Mouse (Mus musculus) ES-E14 (cell line): ENCODE data around the gene Pdzd3. TPM values are rescaled to one million over a fixed set of nuclear protein-coding genes. Genes with fewer than 3 reads are reported as not detected.
A peak's percentile ranks its signal among the peaks of the same experiment; 100 is the strongest.

Experiments used
- DNase-seq: peaks from one replicate; pipeline ENCODE4 v3.0.0-alpha.2; 2013; ENCODE audit warnings: low read depth, low spot score
- H3K27ac ChIP-seq: 2 replicates; pipeline ENCODE4 v1.5.1; 2012; ENCODE audit warnings: low read depth, mild to moderate bottlenecking, low read length, moderate library complexity, mixed read lengths; ENCODE audit not compliant: poor library complexity, insufficient read depth, severe bottlenecking
- H3K36me3 ChIP-seq: 2 replicates; pipeline ENCODE4 v1.6.1; 2012; ENCODE audit warnings: mild to moderate bottlenecking, low read length, moderate library complexity, mixed read lengths; ENCODE audit not compliant: control insufficient read depth, poor library complexity, insufficient read depth, severe bottlenecking
- H3K4me1 ChIP-seq, 2 experiments: fragments of 150-350 bp in 1 of 2; sonication (generic) in 1 of 2; 2 replicates each; pipeline ENCODE4 v1.6.1; 2012; ENCODE audit warnings: low read length in 2 of 2, mild to moderate bottlenecking in 1 of 2, mixed read lengths in 1 of 2; ENCODE audit not compliant: control insufficient read depth in 2 of 2, insufficient read depth in 2 of 2, poor library complexity in 1 of 2
- H3K4me3 ChIP-seq, 2 experiments: fragments of 150-350 bp in 1 of 2; sonication (generic) in 1 of 2; 2 replicates each; pipeline ENCODE4 v1.5.1; 2012; ENCODE audit warnings: low read length in 2 of 2, low read depth in 1 of 2, mild to moderate bottlenecking in 1 of 2, mixed read lengths in 1 of 2; ENCODE audit not compliant: insufficient read depth in 1 of 2, poor library complexity in 1 of 2, severe bottlenecking in 1 of 2
- H3K9ac ChIP-seq: 2 replicates; pipeline ENCODE4 v1.6.1; 2012; ENCODE audit warnings: low read depth, mild to moderate bottlenecking, low read length, mixed read lengths; ENCODE audit not compliant: poor library complexity, insufficient read depth, severe bottlenecking
- H3K9me3 ChIP-seq: fragments of 150-350 bp; sonication (generic); 2 replicates; pipeline ENCODE4 v1.6.1; 2012; ENCODE audit warnings: low read depth, mild to moderate bottlenecking, low read length; ENCODE audit not compliant: control insufficient read depth, insufficient read depth
- CHD2 ChIP-seq: IDR thresholded peaks from 2 replicates; pipeline ENCODE4 v1.6.1; 2014; ENCODE audit warnings: mild to moderate bottlenecking, low read depth, low read length, inconsistent platforms
- HCFC1 ChIP-seq: IDR thresholded peaks from 2 replicates; pipeline ENCODE4 v1.6.1; 2012; ENCODE audit warnings: low read length, inconsistent platforms, borderline replicate concordance; ENCODE audit not compliant: insufficient read depth
- MAFK ChIP-seq: IDR thresholded peaks from 2 replicates; pipeline ENCODE4 v1.6.1; 2014; ENCODE audit warnings: mild to moderate bottlenecking, low read depth, low read length, inconsistent platforms; ENCODE audit not compliant: insufficient read depth
- ZC3H11A ChIP-seq: IDR thresholded peaks from 2 replicates; pipeline ENCODE4 v1.6.1; 2012; ENCODE audit warnings: low read depth, mild to moderate bottlenecking, inconsistent platforms, low read length, borderline replicate concordance
- ZNF384 ChIP-seq: IDR thresholded peaks from 2 replicates; pipeline ENCODE4 v1.6.1; 2012; ENCODE audit warnings: low read depth, low read length, inconsistent platforms
- in situ Hi-C, 2 experiments: fragments of 600-800 bp; cut with MboI; formaldehyde crosslinking; loops; one replicate each; pipeline ENCODE4 v1.15.1; 2025; ENCODE audit warnings: low sequenced_read_pairs in 2 of 2, inconsistent platforms in 1 of 2; ENCODE audit not compliant: unreplicated experiment in 2 of 2
- total RNA-seq: library from RNA; depleted of rRNA; stranded (reverse); fragments of 300-350 nt; gene quantifications from 2 replicates; pipeline ENCODE4 v1.2.3, GENCODE M21; 2012

Pdzd3 gene
- total RNA-seq, 1 experiment = 1.1 TPM

- no peak for TF ChIP-seq HCFC1
- no peak for TF ChIP-seq ZNF384
- TF ChIP-seq ZC3H11A = no peak
- TF ChIP-seq CHD2 = no peak
- TF ChIP-seq MAFK = no peak
- H3K27ac ChIP-seq = no peak overlapping the region
- H3K9ac ChIP-seq = no peak overlapping the region
- no peak overlapping the region for H3K4me3 ChIP-seq
- H3K4me1 ChIP-seq = peaks cover 0 to 2% of the 10 kb centered on the region in 2 experiments; a peak in 2 of 4 replicates
- no peaks in the 10 kb centered on the region for H3K36me3 ChIP-seq
- peak; percentile 44 for DNase-seq
- in situ Hi-C loops = no loop called here
- no peaks in the 10 kb centered on the region for H3K9me3 ChIP-seq
These were observed 17.8 kb upstream of the Pdzd3 start for GRCm38 (mm10) chr9:44269077-44269476.

DNA sequence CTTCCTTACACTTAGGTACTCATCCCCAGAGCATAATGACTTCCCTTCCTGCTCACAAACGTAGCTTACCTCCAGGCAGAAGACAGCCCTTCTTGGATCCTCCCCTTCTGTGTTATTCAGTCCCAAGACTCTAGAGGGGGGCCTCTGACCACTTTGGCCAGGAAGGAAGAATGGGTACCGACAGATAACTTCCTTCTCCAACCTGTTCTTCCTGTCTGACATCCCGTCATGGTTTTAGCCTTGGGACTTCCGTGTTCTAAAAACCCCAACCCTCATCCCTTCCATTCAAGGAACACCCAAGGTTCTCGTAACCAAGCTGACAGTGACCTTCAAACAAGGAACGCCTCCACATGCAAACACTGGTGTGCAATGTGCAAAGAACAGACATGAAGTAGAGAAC lies 17.2 kb upstream of the Pdzd3 start, which contains the start of gene Nlrx1:
Nlrx1 (minus strand) TSS at position 168 of the 400 bp plus-strand sequence.
- H3K36me3 ChIP-seq = no peaks in the 10 kb centered on the region
- no peaks in the 10 kb centered on the region for H3K9me3 ChIP-seq
- peak within 1 kb of the TSS; percentile 71 to 76 for H3K4me3 ChIP-seq
- no peak for DNase-seq
- peaks cover 0 to 2% of the 10 kb centered on the region in 2 experiments; a peak in 3 of 4 replicates for H3K4me1 ChIP-seq
- in situ Hi-C loops = no loop called here
- H3K9ac ChIP-seq = peak within 1 kb of the TSS; percentile 74
- TF ChIP-seq ZNF384 (no peak), CHD2 (no peak), HCFC1 (no peak), MAFK (no peak), ZC3H11A (no peak)
- no peak within 1 kb of the TSS for H3K27ac ChIP-seq

- TF ChIP-seq HCFC1 (no peak), ZC3H11A (no peak)
- no peaks in the 10 kb centered on the region for H3K9me3 ChIP-seq
- peak overlapping the region; percentile 71 to 76 for H3K4me3 ChIP-seq
- no peaks in the 10 kb centered on the region for H3K36me3 ChIP-seq
- DNase-seq = peak; percentile 73
- H3K9ac ChIP-seq = peak overlapping the region; percentile 74
- peaks cover 0 to 2% of the 10 kb centered on the region in 2 experiments; a peak in 3 of 4 replicates for H3K4me1 ChIP-seq
- no peak overlapping the region for H3K27ac ChIP-seq
- in situ Hi-C loops = no loop called here
These were observed 16.7 kb upstream of the Pdzd3 start for GRCm38 (mm10) chr9:44268027-44268360.

DNA sequence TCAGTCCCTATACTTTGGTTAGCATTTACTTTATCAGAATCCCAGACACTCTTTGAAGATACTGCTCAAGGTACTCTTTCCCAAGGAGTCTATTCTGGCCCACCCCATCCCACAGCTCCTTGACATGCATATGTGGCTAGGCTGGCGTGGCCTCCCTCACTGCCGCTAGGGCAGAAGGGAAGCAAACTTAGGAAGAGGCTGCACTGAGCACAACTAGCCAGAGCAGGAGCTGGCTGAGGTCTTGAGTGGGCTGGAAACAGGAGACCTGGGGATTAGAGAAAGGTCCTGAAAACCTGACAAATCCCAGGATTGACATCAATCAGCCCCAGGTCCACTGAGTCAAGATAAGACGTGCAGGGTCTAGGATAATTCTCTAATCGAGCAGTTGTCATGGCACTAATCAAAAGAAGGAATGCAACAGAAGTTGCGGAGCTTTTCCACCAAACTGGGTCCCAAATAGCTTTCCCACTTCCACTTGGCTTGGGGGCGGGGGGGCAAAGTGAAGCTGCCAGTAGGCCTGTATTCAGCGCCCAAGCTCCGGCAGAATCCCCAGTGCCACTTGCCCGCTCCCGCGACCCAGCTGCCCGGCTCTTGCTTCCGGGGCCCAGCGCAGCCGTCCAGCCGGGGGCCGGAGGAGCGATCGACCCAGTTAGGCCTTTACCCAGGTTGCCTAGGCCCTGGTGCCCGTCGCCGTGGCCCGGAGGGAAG lies 16.2 kb upstream of the Pdzd3 start:
- Histone ChIP-seq H3K4me1 (peaks cover 2% of the 10 kb centered on the region in 2 experiments; a peak in 3 of 4 replicates), H3K27ac (no peak overlapping the region)

More for the DNA sequence above, 16.2 kb upstream of the Pdzd3 start:
- TF ChIP-seq ZNF384 (no peak), ZC3H11A (no peak), CHD2 (no peak), HCFC1 (no peak), MAFK (no peak)
- H3K9ac ChIP-seq = peak overlapping the region; percentile 74
- in situ Hi-C loops = no loop called here
- H3K36me3 ChIP-seq = no peaks in the 10 kb centered on the region
- DNase-seq = no peak
- H3K9me3 ChIP-seq = no peaks in the 10 kb centered on the region
- peak overlapping the region; percentile 71 to 76 for H3K4me3 ChIP-seq
